Mouse (Mus musculus) bone marrow, adult 2 months (tissue): ENCODE measurements around the gene Wnt2b. TPM values are rescaled to one million over a fixed set of nuclear protein-coding genes. Genes with fewer than 3 reads are reported as not detected.

Experiments
- H3K27ac ChIP-seq: fragments of 200-500 bp; 2 replicates; pipeline ENCODE4 v1.5.1; 2012; ENCODE audit warnings: low read depth, mild to moderate bottlenecking, control low read depth, inconsistent platforms, low read length; ENCODE audit not compliant: control insufficient read depth, poor library complexity, insufficient read depth
- H3K4me1 ChIP-seq: fragments of 200-500 bp; 2 replicates; pipeline ENCODE4 v1.6.1; 2011; ENCODE audit warnings: low read length; ENCODE audit not compliant: control insufficient read depth, insufficient read depth
- H3K4me3 ChIP-seq: fragments of 200-500 bp; replicated peaks from 2 replicates; pipeline ENCODE3; 2011; ENCODE audit warnings: mild to moderate bottlenecking, low read depth, low read length, control low read depth; ENCODE audit not compliant: control insufficient read depth
- CTCF ChIP-seq: fragments of 200-500 bp; IDR thresholded peaks from 2 replicates; pipeline ENCODE4 v1.5.1; 2011; ENCODE audit warnings: low read length, control low read depth; ENCODE audit not compliant: control insufficient read depth, insufficient read depth
- POLR2A ChIP-seq: fragments of 200-500 bp; IDR thresholded peaks from 2 replicates; pipeline ENCODE4 v1.6.1; 2011; ENCODE audit warnings: low read depth, mild to moderate bottlenecking, control low read depth, low read length, borderline replicate concordance; ENCODE audit not compliant: control insufficient read depth
- WGBS: fragments of 180-500 bp; shearing (Covaris S2); methylation state at CpG from one replicate; pipeline ENCODE4 v1.1.7; 2018; 5-methylcytosine and 5-hydroxymethylcytosine counted together
- polyA plus RNA-seq: library from polyadenylated mRNA; stranded (reverse); fragments of >200 nt; gene quantifications from 2 replicates; pipeline ENCODE4 v1.2.4, GENCODE M21; 2011; ENCODE audit warnings: low replicate concordance; ENCODE audit not compliant: missing spikeins, insufficient read depth, insufficient read length

The Wnt2b gene
- polyA plus RNA-seq, 1 experiment, result not detected

- Histone ChIP-seq H3K4me1 (no peaks in the 10 kb centered on the region; the same call in 1 of the 2 replicates), H3K4me3 (no peak overlapping the region), H3K27ac (no peak overlapping the region)
- WGBS, result 22% methylated on average over 19 of the region's 19 CpGs
- no peak for TF ChIP-seq POLR2A
- no peak for TF ChIP-seq CTCF
Observed at GRCm38 (mm10) chr3:104960026-104961000, 1.4 kb downstream of the Wnt2b start.

DNA sequence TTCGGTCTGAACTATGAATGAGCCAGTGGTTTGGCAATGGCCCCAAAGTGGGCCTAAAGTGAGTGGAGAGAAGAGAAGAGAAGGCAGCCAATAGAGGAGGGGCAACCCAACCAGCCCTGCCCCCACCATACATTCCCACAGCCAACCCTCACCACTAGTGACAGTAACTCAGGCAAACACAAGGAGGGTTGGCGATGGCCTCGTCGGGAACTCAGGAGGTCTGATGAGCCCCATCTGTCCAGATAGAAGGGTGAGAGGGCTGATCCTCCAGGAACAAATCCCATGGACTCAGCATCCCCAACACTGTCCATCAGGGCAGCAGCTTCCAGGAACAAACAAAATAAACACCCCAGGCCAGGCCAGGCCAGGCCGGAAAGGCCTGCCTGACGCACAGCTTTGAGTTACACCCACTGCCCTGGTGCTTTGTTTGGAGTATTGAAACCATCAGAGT, 5.6 kb downstream of the Wnt2b start:
- WGBS, result 82% methylated on average over 6 of the region's 6 CpGs
- no peak overlapping the region for H3K27ac ChIP-seq
- TF ChIP-seq CTCF, result no peak
- no peaks in the 10 kb centered on the region for H3K4me1 ChIP-seq
- no peak overlapping the region for H3K4me3 ChIP-seq

DNA sequence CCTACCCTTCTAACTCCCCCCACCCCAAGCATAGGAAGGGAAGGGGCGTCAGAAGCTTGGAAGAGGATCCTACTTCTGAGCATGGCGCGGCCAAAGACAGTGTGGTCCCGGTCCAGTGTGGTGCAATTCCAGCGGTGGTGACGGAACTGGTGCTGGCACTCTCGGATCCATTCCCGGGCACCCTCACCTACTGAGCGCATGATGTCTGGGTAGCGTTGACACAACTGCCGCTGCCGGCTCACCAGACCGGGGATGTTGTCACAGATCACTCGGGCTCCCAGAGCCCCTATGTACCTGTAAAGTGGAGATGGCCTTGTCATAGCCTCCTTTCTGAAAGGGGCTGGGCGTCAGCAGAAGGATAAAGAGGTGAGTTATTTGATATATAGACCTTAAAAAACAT, 7.2 kb downstream of the Wnt2b start:
- TF ChIP-seq CTCF, result no peak
- no peak overlapping the region for H3K4me3 ChIP-seq
- 87% methylated on average over 15 of the region's 15 CpGs for WGBS
- no peaks in the 10 kb centered on the region for H3K4me1 ChIP-seq
- H3K27ac ChIP-seq, result no peak overlapping the region

GRCm38 (mm10) chr3:104954137-104954536, 7.6 kb downstream of the Wnt2b start:
- H3K4me1 ChIP-seq, result no peaks in the 10 kb centered on the region
- TF ChIP-seq CTCF, result no peak
- no peak for TF ChIP-seq POLR2A
- no peak overlapping the region for H3K27ac ChIP-seq
- WGBS, result 82% methylated on average over 3 of the region's 3 CpGs
- no peak overlapping the region for H3K4me3 ChIP-seq

- WGBS, result 86% methylated on average over 23 of the region's 23 CpGs
Observed at GRCm38 (mm10) chr3:104952891-104953670, 8.6 kb downstream of the Wnt2b start.

DNA sequence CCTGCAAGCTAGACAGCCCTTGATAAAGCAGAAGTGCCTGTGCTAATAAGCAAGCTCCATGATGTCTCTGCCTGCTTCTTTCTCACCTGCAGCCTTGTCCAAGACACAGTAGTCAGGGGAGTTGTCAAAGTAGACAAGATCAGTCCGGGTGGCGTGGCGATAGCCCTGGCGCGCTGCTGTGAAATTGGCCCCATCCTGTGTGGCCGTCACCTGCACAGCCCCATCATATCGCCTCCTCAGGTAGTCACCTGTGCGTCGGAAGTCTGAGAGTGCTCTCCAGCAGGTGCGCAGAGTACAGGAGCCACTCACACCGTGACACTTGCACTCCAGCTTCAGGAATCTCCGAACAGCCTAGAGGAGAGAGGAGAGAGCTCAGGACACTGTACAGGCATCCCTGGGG, 10.8 kb downstream of the Wnt2b start:
- no peak overlapping the region for H3K27ac ChIP-seq
- no peaks in the 10 kb centered on the region for H3K4me1 ChIP-seq
- TF ChIP-seq POLR2A (no peak), CTCF (no peak)
- H3K4me3 ChIP-seq, result no peak overlapping the region
- 89% methylated on average over 12 of the region's 12 CpGs for WGBS

More at GRCm38 (mm10) chr3:104952891-104953670, 8.6 kb downstream of the Wnt2b start:
- no peak overlapping the region for H3K27ac ChIP-seq
- H3K4me1 ChIP-seq, result no peaks in the 10 kb centered on the region
- no peak overlapping the region for H3K4me3 ChIP-seq
- TF ChIP-seq POLR2A (no peak), CTCF (no peak)

GRCm38 (mm10) chr3:104944894-104945293, 16.8 kb downstream of the Wnt2b start:
- WGBS, result 88% methylated on average over 9 of the region's 9 CpGs
- H3K4me1 ChIP-seq, result no peaks in the 10 kb centered on the region
- TF ChIP-seq CTCF (no peak), POLR2A (no peak)
- H3K4me3 ChIP-seq, result no peak overlapping the region
- no peak overlapping the region for H3K27ac ChIP-seq

DNA sequence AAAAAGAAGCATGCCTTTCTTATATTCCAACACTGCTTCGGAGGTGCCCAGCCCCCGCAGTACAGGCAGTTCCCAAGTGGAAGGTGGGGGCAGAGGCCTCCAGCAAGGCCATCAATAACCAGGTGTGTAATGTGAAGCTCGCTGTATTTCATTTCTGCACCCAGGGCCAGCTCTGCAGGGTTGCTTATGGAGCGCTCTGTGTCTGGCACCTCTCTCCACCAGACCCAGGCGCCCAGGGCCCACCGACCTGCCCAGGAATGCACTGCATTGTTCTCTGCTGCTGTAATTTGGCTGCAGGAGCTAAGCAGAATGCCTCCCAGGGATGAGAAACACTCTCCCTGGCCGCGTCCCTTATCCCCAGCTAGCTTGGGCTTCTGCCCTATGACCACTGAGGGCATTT, 18.4 kb downstream of the Wnt2b start:
- no peak overlapping the region for H3K4me3 ChIP-seq
- no peak overlapping the region for H3K27ac ChIP-seq
- 91% methylated on average over 8 of the region's 8 CpGs for WGBS
- no peak for TF ChIP-seq CTCF
- no peak for TF ChIP-seq POLR2A
- no peaks in the 10 kb centered on the region for H3K4me1 ChIP-seq
